Mouse (Mus musculus) hindbrain, embryonic 11.5 days (tissue): ENCODE data around the gene Lztfl1. TPM values are rescaled to one million over a fixed set of nuclear protein-coding genes. Genes with fewer than 3 reads are reported as not detected.
"Not testable (repeated sequence)": the region's sequence is repeated elsewhere in the genome, so short reads cannot be mapped to it uniquely, and the experiment has no call there.

Experiments used
- ATAC-seq: fragments of 200-750 bp; cut with Nextera tagmentation; 2 replicates; pipeline ENCODE4 v1.8.0; 2017; ENCODE audit warnings: mild to moderate bottlenecking, moderate TSS enrichment, moderate library complexity; ENCODE audit not compliant: low FRiP score
- DNase-seq: peaks from one replicate; pipeline ENCODE4 v3.0.0-alpha.2; 2015; ENCODE audit warnings: low spot score
- H3K27ac ChIP-seq: fragments of 300-500 bp; sonication (generic); 2 replicates; pipeline ENCODE4 v1.5.1; 2014; ENCODE audit warnings: mild to moderate bottlenecking, low read depth, low read length
- H3K27me3 ChIP-seq: fragments of 300-500 bp; sonication (generic); 2 replicates; pipeline ENCODE4 v1.6.1; 2014; ENCODE audit warnings: mild to moderate bottlenecking, low read length, moderate library complexity, mixed read lengths; ENCODE audit not compliant: control insufficient read depth, insufficient read depth
- H3K36me3 ChIP-seq: fragments of 300-500 bp; sonication (generic); 2 replicates; pipeline ENCODE4 v1.6.1; 2014; ENCODE audit warnings: mild to moderate bottlenecking, low read length, moderate library complexity, mixed read lengths; ENCODE audit not compliant: control insufficient read depth, insufficient read depth
- H3K4me1 ChIP-seq: fragments of 300-500 bp; sonication (generic); replicated peaks from 2 replicates; pipeline ENCODE4 v1.6.1; 2014; ENCODE audit warnings: low read length, mixed read lengths; ENCODE audit not compliant: control insufficient read depth, insufficient read depth
- H3K4me2 ChIP-seq: fragments of 300-500 bp; sonication (generic); replicated peaks from 2 replicates; pipeline ENCODE4 v1.6.1; 2014; ENCODE audit warnings: mild to moderate bottlenecking, low read depth, low read length
- H3K4me3 ChIP-seq: fragments of 300-500 bp; sonication (generic); 2 replicates; pipeline ENCODE4 v1.5.1; 2014; ENCODE audit warnings: low read depth, low read length
- H3K9ac ChIP-seq: fragments of 300-500 bp; sonication (generic); 2 replicates; pipeline ENCODE4 v1.6.1; 2014; ENCODE audit warnings: low read depth, low read length
- H3K9me3 ChIP-seq: fragments of 300-500 bp; sonication (generic); 2 replicates; pipeline ENCODE4 v1.6.1; 2016; ENCODE audit warnings: low read length; ENCODE audit not compliant: control insufficient read depth
- WGBS: fragments of 180-500 bp; shearing (Covaris S2); extraction: QIAGEN DNeasy Blood & Tissue Kit; methylation state at CpG from one replicate; pipeline ENCODE4 v1.1.7; 2014; 5-methylcytosine and 5-hydroxymethylcytosine counted together
- polyA plus RNA-seq: library from polyadenylated mRNA; unstranded; fragments of >200 nt; fragmentation: Nextera tagmentation; extraction: Ambion mirVana; gene quantifications from 2 replicates; pipeline ENCODE4 v1.2.1, GENCODE M21; 2014

The Lztfl1 gene
- polyA plus RNA-seq, 1 experiment from 2014 or later, result 58.6 TPM

GRCm38 (mm10) chr9:123754333-123754732 lies 36.8 kb upstream of the Lztfl1 start:
- no peak for DNase-seq
- WGBS, result 93% methylated on average over 4 of the region's 4 CpGs

GRCm38 (mm10) chr9:123749687-123750086 lies 32.2 kb upstream of the Lztfl1 start:
- not testable (repeated sequence) for H3K9ac ChIP-seq, H3K4me2 ChIP-seq, H3K4me1 ChIP-seq, ATAC-seq, H3K9me3 ChIP-seq, H3K36me3 ChIP-seq, H3K4me3 ChIP-seq, H3K27me3 ChIP-seq, DNase-seq, H3K27ac ChIP-seq
- WGBS, result 90% methylated on average over 7 of the region's 8 CpGs

More at GRCm38 (mm10) chr9:123754333-123754732, 36.8 kb upstream of the Lztfl1 start:
- Histone ChIP-seq H3K9me3 (no peaks in the 10 kb centered on the region), H3K27me3 (no peaks in the 10 kb centered on the region), H3K4me1 (no peaks in the 10 kb centered on the region), H3K27ac (no peak overlapping the region), H3K36me3 (no peaks in the 10 kb centered on the region), H3K4me2 (no peak overlapping the region), H3K9ac (no peak overlapping the region), H3K4me3 (no peak overlapping the region)
- ATAC-seq, result no peak

- WGBS, result 85% methylated on average over 4 of the region's 4 CpGs
These were observed 23.3 kb upstream of the Lztfl1 start for GRCm38 (mm10) chr9:123740799-123741198.

GRCm38 (mm10) chr9:123734133-123734532 lies 16.6 kb upstream of the Lztfl1 start:
- no peaks in the 10 kb centered on the region for H3K4me1 ChIP-seq
- ATAC-seq (no peak), DNase-seq (no peak)
- H3K9ac ChIP-seq, result no peak overlapping the region
- H3K27me3 ChIP-seq, result no peaks in the 10 kb centered on the region
- no peak overlapping the region for H3K4me3 ChIP-seq
- H3K36me3 ChIP-seq, result no peaks in the 10 kb centered on the region
- no peak overlapping the region for H3K27ac ChIP-seq
- H3K4me2 ChIP-seq, result no peak overlapping the region
- 70% methylated on average over 3 of the region's 3 CpGs for WGBS
- H3K9me3 ChIP-seq, result no peaks in the 10 kb centered on the region

More at GRCm38 (mm10) chr9:123740799-123741198, 23.3 kb upstream of the Lztfl1 start:
- DNase-seq, result no peak
- Histone ChIP-seq H3K4me3 (no peak overlapping the region), H3K9me3 (no peaks in the 10 kb centered on the region), H3K27ac (no peak overlapping the region), H3K4me1 (no peaks in the 10 kb centered on the region), H3K9ac (no peak overlapping the region), H3K27me3 (no peaks in the 10 kb centered on the region), H3K36me3 (no peaks in the 10 kb centered on the region), H3K4me2 (no peak overlapping the region)
- no peak for ATAC-seq

DNA sequence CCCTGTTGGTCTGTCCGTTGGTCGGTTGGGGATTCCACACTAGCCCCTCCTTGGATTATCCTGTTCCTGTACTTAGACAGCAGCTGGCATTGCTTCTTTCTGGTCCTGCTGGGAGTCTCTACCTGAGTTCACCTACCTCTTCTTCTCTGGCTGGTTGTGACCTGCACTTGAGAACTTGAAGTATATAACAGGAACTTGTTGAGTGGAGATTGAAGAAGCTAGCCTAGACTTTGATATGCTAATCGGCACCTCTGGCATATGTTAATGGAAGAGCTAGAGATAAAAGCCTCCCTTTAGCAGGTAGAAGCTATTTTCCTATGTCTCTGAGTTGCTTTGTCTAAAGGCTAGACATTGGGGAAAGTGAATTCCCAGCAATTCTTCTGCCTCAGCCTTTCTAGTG lies 13.8 kb upstream of the Lztfl1 start:
- H3K36me3 ChIP-seq, result no peaks in the 10 kb centered on the region
- 77% methylated on average over 3 of the region's 3 CpGs for WGBS

DNA sequence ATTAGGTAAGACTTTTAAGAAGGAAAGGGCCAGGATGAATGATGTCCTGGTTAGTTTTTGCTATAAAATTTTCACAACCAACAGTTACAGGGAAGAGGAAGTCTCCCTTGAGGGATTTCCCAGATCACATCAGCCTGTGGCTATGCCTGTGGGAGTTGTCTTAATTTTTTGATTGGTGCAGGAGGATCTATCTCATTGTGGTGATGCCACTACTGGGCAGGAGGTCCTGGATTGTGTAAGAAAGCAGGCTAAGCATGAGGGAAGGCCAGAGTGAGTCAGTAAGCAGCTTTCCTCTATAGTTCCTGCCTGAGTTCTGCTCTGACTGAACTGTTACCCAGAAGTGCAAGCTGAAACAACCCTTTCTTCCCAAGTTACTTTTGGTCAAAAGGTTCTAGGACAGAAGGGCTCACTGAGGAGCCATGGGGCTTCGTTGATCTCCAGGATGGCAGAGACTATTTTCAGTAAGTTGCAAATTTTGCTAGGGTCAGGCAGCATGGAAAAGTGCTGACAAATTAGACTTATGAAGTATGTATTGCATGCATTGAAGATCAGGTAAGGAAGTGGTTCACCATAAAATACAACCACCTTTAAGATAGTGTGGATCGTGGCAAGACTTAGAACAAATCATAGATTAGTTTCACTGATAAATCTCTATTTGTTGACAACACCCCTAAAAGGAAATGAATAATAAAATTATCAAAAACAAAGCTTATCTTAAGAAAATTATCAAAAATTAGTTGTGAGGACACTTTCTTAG lies 5.4 kb upstream of the Lztfl1 start:
- Histone ChIP-seq H3K4me3 (no peak overlapping the region), H3K36me3 (no peaks in the 10 kb centered on the region), H3K9me3 (no peaks in the 10 kb centered on the region), H3K27ac (no peak overlapping the region), H3K9ac (no peak overlapping the region), H3K4me2 (no peak overlapping the region), H3K4me1 (no peaks in the 10 kb centered on the region), H3K27me3 (no peaks in the 10 kb centered on the region)
- WGBS, result 72% methylated on average over 2 of the region's 2 CpGs
- DNase-seq (no peak), ATAC-seq (no peak)

More for the DNA sequence above, 13.8 kb upstream of the Lztfl1 start:
- Histone ChIP-seq H3K4me2 (no peak overlapping the region), H3K27me3 (no peaks in the 10 kb centered on the region), H3K4me1 (no peaks in the 10 kb centered on the region), H3K4me3 (no peak overlapping the region), H3K27ac (no peak overlapping the region), H3K9me3 (no peaks in the 10 kb centered on the region), H3K9ac (no peak overlapping the region)
- no peak for DNase-seq
- ATAC-seq, result no peak

DNA sequence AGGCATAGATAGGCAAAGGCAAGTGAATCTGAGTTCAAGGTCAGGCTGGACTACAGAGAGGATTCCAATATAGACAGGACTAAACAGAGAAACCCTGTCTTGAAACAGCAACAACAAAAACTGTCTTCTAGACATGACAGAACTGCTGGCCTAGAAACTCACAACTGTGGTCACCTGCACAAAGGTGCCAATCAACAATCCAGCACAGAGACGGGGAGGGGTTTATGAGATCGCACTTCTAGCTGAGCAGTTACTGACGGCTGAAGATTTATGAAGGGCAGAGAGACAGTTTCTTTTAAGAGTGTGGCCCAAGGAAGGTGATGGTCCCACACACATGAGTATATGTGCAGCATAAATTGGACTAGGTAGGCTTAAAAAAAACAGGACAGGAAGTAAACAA lies 1.2 kb downstream of the Lztfl1 start:
- no peak overlapping the region for H3K9ac ChIP-seq
- H3K4me3 ChIP-seq, result no peak overlapping the region
- H3K27me3 ChIP-seq, result no peaks in the 10 kb centered on the region
- H3K4me1 ChIP-seq, result no peaks in the 10 kb centered on the region
- 0 out of 2 replicates have a peak overlapping the region, but pooled peaks have one; percentile 1 for H3K4me2 ChIP-seq
- no peak for DNase-seq
- no peaks in the 10 kb centered on the region for H3K9me3 ChIP-seq
- no peak for ATAC-seq
- no peaks in the 10 kb centered on the region for H3K36me3 ChIP-seq
- 80% methylated on average over 3 of the region's 3 CpGs for WGBS
- H3K27ac ChIP-seq, result no peak overlapping the region

DNA sequence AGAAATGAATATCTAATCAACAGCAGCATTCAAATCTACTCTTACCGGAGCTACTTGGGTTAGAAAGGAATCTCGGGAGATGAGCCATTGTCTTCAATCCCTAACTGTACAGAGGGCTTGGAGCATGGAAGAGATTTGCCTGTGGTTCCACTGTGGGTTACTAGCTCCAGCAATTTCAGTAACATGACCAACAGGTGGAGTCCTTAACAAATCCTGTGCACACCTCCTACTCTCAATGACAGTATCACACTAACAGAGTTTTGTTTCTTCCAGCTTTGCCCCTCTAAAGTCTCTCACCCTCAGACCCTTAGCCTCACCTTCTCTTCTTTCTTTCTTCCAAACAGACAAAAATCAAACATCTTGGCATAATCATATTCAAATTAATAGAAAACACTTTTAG lies 4.4 kb downstream of the Lztfl1 start:
- no peak for ATAC-seq
- no peaks in the 10 kb centered on the region for H3K4me1 ChIP-seq
- H3K4me2 ChIP-seq, result no peak overlapping the region
- H3K9ac ChIP-seq, result no peak overlapping the region
- no peak overlapping the region for H3K27ac ChIP-seq
- no peaks in the 10 kb centered on the region for H3K27me3 ChIP-seq
- H3K36me3 ChIP-seq, result no peaks in the 10 kb centered on the region
- 81% methylated on average over 2 of the region's 2 CpGs for WGBS
- no peak for DNase-seq
- H3K9me3 ChIP-seq, result no peaks in the 10 kb centered on the region
- H3K4me3 ChIP-seq, result no peak overlapping the region

DNA sequence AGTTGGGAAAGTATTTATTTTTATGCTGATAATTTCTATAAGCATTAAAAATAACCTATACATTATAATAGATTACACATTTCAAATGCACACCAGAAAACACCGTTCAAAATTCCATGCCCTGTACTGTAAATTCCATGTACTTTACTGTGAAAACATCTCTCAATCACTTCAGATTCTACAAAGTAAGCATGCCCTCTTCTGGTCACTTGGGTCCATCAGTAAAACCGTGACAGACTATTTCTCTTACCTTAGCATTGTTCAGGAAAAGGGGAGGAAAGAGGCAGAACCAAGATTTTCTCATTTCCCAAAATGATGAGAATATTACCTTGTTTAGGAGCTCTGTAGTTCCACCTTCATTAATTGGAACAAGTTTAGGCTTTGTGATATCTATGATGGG lies 8.3 kb downstream of the Lztfl1 start:
- Histone ChIP-seq H3K9me3 (no peaks in the 10 kb centered on the region), H3K27me3 (no peaks in the 10 kb centered on the region), H3K36me3 (no peaks in the 10 kb centered on the region), H3K4me3 (no peak overlapping the region), H3K27ac (no peak overlapping the region), H3K9ac (no peak overlapping the region), H3K4me1 (no peaks in the 10 kb centered on the region), H3K4me2 (no peak overlapping the region)
- 61% methylated on average over 2 of the region's 2 CpGs for WGBS
- DNase-seq, result no peak
- ATAC-seq, result no peak
